Mouse (Mus musculus) olfactory bulb, adult 2 months (tissue): ENCODE results near the gene Scn3b.

ENCODE experiments used
- CTCF ChIP-seq: fragments of 200-500 bp; IDR thresholded peaks from 2 replicates; pipeline ENCODE4 v1.5.1; 2012; ENCODE audit warnings: low read depth, mild to moderate bottlenecking, low read length, moderate library complexity; ENCODE audit not compliant: insufficient read depth
- POLR2A ChIP-seq: fragments of 200-500 bp; IDR thresholded peaks from 2 replicates; pipeline ENCODE4 v1.6.1; 2012; ENCODE audit warnings: mild to moderate bottlenecking, low read depth, low read length, moderate library complexity; ENCODE audit not compliant: insufficient read depth

GRCm38 (mm10) chr9:40294210-40294609, 25.2 kb downstream of the Scn3b start:
- TF ChIP-seq CTCF: no peak
- no peak for TF ChIP-seq POLR2A
